Mouse (Mus musculus) adipocyte (in vitro differentiated cells): Measurements from ENCODE around the gene Abhd14a.

Source experiments
- DNase-seq: peaks from one replicate; pipeline ENCODE4 v3.0.0-alpha.2; 2016; ENCODE audit warnings: low spot score

The Abhd14a gene

GRCm38 (mm10) chr9:106452351-106452750 lies 4.9 kb upstream of the Abhd14a start:
- DNase-seq, result no peak

- no peak for DNase-seq
Measured at GRCm38 (mm10) chr9:106451899-106452298, 4.4 kb upstream of the Abhd14a start.

GRCm38 (mm10) chr9:106451298-106451697 lies 3.8 kb upstream of the Abhd14a start:
- DNase-seq, result no peak

DNA sequence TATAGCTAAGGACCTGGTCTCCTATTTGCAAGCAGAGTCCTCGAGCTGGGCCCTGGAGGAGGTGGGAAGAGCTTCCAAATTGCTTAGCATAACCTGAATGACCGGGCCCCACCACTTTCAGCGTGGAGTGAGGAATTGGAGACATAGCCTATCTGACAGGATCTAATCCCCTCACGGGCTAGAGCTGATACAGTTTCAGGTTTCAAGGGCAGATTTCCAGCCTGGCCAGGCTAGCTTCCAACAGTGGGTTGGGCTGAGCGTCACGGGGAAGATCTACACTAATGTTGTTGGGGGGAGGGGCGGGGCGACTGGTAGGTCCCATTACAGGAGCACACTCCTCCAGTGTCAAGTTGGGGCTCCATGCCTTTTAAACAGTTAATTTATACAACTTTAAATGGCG lies 3.2 kb upstream of the Abhd14a start:
- DNase-seq, result peak; percentile 77

GRCm38 (mm10) chr9:106449947-106450346 lies 2.5 kb upstream of the Abhd14a start:
- no peak for DNase-seq

DNA sequence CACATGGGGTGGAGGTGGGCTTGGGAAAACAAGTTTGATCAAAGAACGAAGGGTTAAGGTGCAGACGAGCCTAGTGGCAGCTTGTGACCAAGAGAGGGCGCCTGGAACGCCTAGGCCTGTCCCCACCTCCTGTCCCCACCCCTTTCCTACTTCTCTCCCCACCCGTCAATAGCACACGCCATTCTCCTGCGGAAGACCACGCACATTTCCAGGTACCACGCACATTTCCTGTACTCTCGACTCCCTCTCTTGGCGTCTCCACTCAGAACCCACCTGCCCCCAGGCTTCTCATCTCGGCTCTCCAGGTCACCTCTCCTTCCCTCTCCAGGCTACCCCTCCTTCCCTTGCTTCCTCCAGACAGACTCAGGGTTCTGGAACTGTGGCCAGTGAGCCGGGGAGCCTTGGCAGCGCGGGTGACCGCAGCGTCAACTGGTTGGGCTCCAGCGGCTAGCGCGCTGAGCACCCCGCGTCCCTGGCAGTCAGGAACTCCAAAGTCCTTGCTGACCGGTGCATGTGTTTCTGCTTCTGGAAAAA lies 1.1 kb upstream of the Abhd14a start:
- DNase-seq, result peak; percentile 69

DNA sequence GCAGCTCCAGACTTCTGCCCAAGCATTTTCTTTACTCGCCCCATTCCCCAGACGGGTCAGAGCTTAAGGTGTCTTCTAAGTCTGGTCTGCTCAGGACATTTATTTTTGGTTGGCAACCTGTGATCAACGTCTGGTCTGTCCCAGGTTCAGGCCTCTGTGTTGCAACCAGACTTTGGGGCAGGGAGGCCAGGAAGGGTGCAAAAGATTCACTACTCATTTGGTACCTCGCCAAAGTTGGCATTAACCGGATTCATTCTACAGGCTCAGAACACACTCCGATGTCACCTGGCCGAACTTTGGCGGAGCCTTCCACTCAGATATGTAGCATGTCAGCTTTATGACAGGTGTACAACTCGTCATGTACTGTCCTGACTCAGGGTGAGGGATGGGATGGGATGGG lies 473 bp upstream of the Abhd14a start:
- no peak for DNase-seq

DNA sequence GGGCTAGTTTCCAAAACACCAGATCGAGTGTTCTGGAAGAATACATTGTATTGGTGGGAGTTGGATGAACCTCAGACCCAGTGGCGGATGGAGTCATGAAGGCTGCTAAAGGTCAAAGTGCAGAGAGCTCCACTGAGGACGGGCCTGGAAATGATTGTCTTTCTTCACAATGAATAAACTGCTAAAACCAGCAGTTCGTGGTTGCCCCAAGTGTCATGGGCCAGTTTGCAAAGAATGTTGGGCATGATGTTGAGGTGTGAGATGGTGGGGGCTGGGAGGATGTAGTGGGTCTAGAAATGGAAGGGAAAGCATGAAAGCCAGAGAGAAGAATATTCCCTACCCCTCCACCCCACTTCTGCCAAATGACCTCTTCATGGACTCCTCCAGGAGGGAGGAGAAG lies 2.6 kb downstream of the Abhd14a start:
- no peak for DNase-seq

GRCm38 (mm10) chr9:106442680-106443079 lies 4.8 kb downstream of the Abhd14a start:
- DNase-seq, result no peak

DNA sequence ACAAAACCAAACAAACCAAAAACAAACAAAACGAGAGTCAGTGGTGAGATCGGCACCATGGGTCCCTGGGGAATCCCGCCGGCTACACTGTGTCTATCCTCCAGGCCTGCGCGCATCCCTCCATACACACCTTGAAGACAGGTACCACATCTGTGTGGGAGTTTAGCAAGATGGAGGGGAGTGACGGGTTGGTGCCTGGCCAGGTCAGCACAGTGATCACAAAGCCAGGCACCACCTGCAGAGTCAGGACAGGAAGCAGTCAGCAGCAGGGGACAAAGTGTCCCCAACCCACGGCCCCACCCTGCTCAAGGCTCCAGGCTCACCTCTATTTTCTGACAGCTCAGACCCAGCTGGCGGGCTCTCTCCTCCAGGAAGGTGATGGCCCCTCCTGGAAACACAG lies 10.9 kb downstream of the Abhd14a start:
- no peak for DNase-seq

- DNase-seq, result no peak
Measured at GRCm38 (mm10) chr9:106433389-106433788, 14.1 kb downstream of the Abhd14a start.

DNA sequence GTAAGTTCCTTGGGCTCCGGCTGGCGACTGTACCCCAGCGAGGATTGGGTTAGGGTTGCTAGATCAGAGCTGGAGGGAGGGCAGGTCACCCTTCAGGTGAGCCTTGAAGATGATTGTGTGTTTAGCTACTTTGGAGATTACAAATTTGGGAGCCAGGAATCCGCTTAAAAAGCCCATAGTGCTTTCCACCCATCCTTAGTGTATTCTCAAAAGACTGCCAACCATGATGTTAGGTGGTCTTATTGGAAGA lies 17.5 kb downstream of the Abhd14a start:
- DNase-seq, result no peak

GRCm38 (mm10) chr9:106429221-106430014 lies 18.1 kb downstream of the Abhd14a start, which contains the start of gene Rpl29:
Gene Rpl29, plus strand, starts transcription at chr9:106429454.
- peak; percentile 97 for DNase-seq

GRCm38 (mm10) chr9:106428719-106429220 lies 18.7 kb downstream of the Abhd14a start:
- no peak for DNase-seq

DNA sequence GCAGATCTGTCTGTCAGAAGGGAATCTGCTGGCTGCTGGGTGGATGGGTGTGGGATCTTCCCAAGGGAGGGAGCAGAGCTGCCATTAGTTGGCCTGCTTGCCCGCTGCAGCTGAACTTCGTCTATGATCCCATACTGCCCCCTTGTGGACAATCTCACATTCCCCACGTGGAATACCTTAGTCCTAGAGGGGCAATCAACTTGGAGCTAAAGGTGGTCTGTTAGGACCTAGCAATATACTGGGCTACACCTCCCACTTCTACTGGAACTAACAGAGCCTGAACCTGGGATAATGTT lies 25.7 kb downstream of the Abhd14a start:
- peak; percentile 87 for DNase-seq

DNA sequence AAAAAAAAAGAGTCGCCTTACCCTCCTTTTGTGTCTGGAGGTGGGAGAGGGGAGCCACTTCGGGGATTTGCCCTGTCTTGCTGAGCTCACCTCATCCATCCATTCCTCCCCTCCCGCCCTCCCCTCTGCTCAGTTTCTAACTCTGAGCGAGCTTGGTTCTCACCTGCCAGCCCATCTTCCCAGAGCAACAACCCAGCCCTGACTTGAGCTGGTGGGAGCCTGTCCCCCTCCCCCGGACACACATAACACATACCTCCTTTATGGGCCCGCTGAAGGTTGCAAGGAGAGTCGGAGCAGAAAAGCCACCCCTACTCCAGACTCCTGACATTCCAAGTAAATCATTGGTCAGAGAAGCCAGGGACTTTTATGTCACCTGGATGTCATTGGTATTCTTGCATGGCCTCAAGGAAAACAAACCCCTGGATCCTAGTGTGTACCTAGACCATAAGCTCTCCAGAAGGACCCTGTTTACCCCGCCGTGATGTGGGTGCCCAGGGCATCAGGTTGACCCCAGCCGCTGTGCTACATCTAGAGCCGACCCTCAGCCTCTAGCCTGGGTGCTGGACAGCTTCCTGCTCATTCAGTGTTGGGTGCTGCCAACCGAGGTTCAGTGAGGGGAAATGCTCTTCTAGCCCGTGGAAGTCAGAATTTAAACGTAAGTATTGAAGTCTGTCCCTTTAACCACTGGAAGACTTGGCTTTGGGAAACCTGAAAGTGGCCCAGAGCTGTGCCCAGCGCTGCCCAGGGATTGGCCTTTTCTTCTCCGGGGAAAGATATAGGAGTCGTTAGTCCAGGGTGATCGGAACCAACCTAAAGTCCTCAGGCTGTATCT lies 26.2 kb downstream of the Abhd14a start:
- DNase-seq, result no peak

- no peak for DNase-seq
Measured at GRCm38 (mm10) chr9:106420608-106421007, 26.9 kb downstream of the Abhd14a start.

- DNase-seq, result peak; percentile 58
Measured at GRCm38 (mm10) chr9:106417841-106418625, 29.4 kb downstream of the Abhd14a start.

- no peak for DNase-seq
Measured at GRCm38 (mm10) chr9:106416826-106417225, 30.7 kb downstream of the Abhd14a start.

DNA sequence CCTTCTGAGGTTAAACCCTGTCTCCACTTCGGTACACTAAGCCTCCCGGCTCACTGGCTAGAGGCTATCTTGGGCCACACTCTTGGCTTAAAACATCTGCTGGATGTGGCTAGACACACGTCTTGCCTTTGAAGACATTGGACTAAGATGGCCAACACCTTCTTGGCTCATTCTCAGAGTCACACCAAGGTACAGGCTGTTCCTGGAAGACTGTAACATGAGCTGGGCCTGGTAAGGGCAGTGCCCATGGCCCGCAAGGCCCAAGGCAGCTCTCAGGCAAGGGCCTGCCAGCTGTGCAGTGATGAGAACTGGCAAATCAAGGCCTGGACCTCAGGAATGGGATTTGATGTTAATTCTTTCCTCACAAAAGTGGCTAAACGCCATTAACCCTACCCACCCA lies 33.9 kb downstream of the Abhd14a start:
- no peak for DNase-seq

DNA sequence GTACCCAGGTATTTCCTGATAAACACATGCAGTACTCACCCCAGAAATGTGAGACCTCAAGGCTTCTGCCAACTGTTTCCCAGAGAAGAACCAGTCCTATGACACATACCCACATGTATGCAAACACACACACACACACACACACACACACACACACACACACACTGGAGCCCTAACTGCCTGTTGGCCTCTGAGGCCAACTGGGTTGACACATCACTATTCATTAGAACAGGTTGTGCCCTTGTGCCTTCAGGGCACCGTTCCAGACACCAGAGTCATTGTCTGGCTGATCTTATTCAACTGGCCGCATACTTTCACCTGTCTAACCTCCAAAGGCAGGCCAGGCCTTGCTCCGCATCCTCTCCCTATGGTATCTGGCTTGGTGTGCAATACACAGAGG lies 35.3 kb downstream of the Abhd14a start:
- no peak for DNase-seq

DNA sequence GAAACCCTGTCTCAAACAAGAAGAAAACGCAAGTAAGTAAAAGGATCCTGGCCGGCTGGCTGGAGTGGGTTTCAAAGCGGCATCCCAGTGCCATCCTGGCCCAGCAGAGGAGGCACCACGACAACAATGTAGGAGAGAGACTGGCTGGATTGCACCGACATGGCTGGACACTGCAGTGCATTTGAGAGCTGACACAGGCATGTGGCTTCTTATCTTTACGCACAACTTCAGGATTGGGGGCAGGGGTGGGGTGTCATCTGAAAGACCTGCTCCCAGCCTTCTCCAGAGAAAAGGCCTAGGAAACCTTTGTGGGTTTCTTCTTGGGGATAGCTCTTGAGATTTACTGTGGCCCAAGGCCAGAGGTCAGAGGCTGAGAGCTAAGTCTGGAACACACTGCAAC lies 35.7 kb downstream of the Abhd14a start:
- DNase-seq, result no peak
